ENCODE assay signal across 26 mouse cellular contexts in the genomic region with DNA sequence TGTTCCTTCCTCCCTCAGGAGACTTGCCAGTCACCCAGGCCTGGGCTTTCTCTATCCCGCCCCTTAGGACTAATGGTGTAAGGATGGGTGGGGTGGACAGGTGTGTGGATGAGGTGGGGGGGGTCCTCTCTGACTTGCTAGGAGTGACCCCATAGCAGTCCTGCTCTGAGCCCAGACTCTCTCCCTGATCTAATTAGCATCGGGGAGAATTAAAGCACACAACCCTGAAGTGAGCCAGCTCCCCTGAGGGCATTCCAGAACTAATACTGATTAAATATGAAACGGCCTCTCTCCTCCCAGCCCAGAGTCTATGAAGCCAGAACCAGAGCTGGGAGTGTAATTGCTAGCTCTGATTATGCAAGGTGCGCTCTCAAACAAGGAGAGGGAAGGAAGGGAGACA.
DNase-seq lines count a peak whose midpoint lies in the region; ATAC-seq lines count a peak whose summit lies in the region.
"Had no signal": no experiment of that assay in that cellular context is flagged by ENCODE, and none has a peak within 500 bp of the region (broad histone marks: within the 10 kb centered on the region; RNA-seq: fewer than 3 reads in every experiment).

No protein-coding gene starts in this region.

- H3K36me3 ChIP-seq in forebrain, embryonic 10.5 days (replicated peaks): no peaks in the 10 kb centered on the region
- H3K36me3 ChIP-seq in forebrain, embryonic 15.5 days: no peaks in the 10 kb centered on the region
- H3K36me3 ChIP-seq in midbrain, embryonic 11.5 days (ENCODE audit: control insufficient read depth, insufficient read depth, low read length): no peaks in the 10 kb centered on the region
- no peaks in the 10 kb centered on the region for H3K36me3 ChIP-seq in midbrain, embryonic 10.5 days
- H3K36me3 ChIP-seq in midbrain, embryonic 14.5 days (ENCODE audit: control insufficient read depth, insufficient read depth, low read length): no peaks in the 10 kb centered on the region
- H3K36me3 ChIP-seq: forebrain, embryonic 12.5 days; intestine, embryonic 15.5 days; neural tube, embryonic 12.5 days had no signal

- peaks cover 59% of the 10 kb centered on the region for H3K4me1 ChIP-seq in forebrain, embryonic 10.5 days
- peaks cover 25% of the 10 kb centered on the region for H3K4me1 ChIP-seq in forebrain, embryonic 15.5 days
- H3K4me1 ChIP-seq in midbrain, embryonic 11.5 days (ENCODE audit: control insufficient read depth, insufficient read depth, low read length): peaks cover 3% of the 10 kb centered on the region
- peaks cover 38% of the 10 kb centered on the region for H3K4me1 ChIP-seq in midbrain, embryonic 10.5 days
- peaks cover 35% of the 10 kb centered on the region for H3K4me1 ChIP-seq in midbrain, embryonic 14.5 days (ENCODE audit: control insufficient read depth, insufficient read depth, low read length)

- DNase-seq in forebrain, embryonic 10.5 days (ENCODE audit: extremely low spot score, low spot score): no peak
- no peak for DNase-seq in midbrain, embryonic 11.5 days (ENCODE audit: low spot score, missing footprints)
- no peak for DNase-seq in midbrain, embryonic 10.5 days (ENCODE audit: low spot score)
- DNase-seq in midbrain, embryonic 14.5 days: peak; percentile 75
- DNase-seq in layer of hippocampus, adult 8-10 months (ENCODE audit: low spot score in 2 of 2): no peak
- no peak for DNase-seq in spleen, postnatal 10 days (ENCODE audit: low spot score in 2 of 2)
- DNase-seq: adrenal gland, adult 8-10 months; cerebellum, postnatal 14 days; embryo, embryonic 11 days; gastrocnemius, postnatal 14 days; heart, adult 2 months; heart, postnatal 36 days; kidney, adult 9 months; kidney, postnatal 25 days; layer of hippocampus, adult 9-11 months; left cerebral cortex, postnatal 4 days; liver; liver, postnatal 0 days; right cerebral cortex, postnatal 25 days had no signal

- no peak overlapping the region for H3K4me3 ChIP-seq in forebrain, embryonic 10.5 days
- no peak overlapping the region for H3K4me3 ChIP-seq in forebrain, embryonic 15.5 days
- no peak overlapping the region for H3K4me3 ChIP-seq in midbrain, embryonic 11.5 days (ENCODE audit: low read depth, low read length)
- no peak overlapping the region for H3K4me3 ChIP-seq in midbrain, embryonic 10.5 days
- no peak overlapping the region for H3K4me3 ChIP-seq in midbrain, embryonic 14.5 days (replicated peaks; ENCODE audit: low read depth, low read length)
- H3K4me3 ChIP-seq: forebrain, embryonic 12.5 days; heart, adult 2 months; intestine, embryonic 15.5 days; left cerebral cortex, adult 2 months; neural tube, embryonic 12.5 days had no signal

- H3K9ac ChIP-seq in forebrain, embryonic 15.5 days (replicated peaks): no peak overlapping the region
- H3K9ac ChIP-seq in midbrain, embryonic 11.5 days (ENCODE audit: low read length): no peak overlapping the region
- no peak overlapping the region for H3K9ac ChIP-seq in midbrain, embryonic 14.5 days (replicated peaks; ENCODE audit: low read length)
- H3K9ac ChIP-seq: forebrain, embryonic 12.5 days; intestine, embryonic 15.5 days; liver, postnatal 0 days; neural tube, embryonic 12.5 days had no signal

- ATAC-seq in forebrain, embryonic 15.5 days (replicated peaks): no peak
- ATAC-seq in midbrain, embryonic 11.5 days (ENCODE audit: low FRiP score): 0 out of 2 replicates have a peak, but pooled peaks have one; percentile 24
- ATAC-seq in midbrain, embryonic 14.5 days (ENCODE audit: low FRiP score, low TSS enrichment): peak; percentile 27; the same call in 1 of the 2 replicates
- ATAC-seq: CD4-positive, CD25-positive, alpha-beta regulatory T cell, adult 4 months; intestine, embryonic 15.5 days; liver, postnatal 0 days; Patski had no signal

- 48% methylated on average over 4 of the region's 4 CpGs for WGBS in forebrain, embryonic 10.5 days
- 31% methylated on average over 4 of the region's 4 CpGs for WGBS in forebrain, embryonic 15.5 days
- WGBS in midbrain, embryonic 11.5 days: 56% methylated on average over 4 of the region's 4 CpGs
- WGBS in midbrain, embryonic 10.5 days: 57% methylated on average over 4 of the region's 4 CpGs
- 27% methylated on average over 4 of the region's 4 CpGs for WGBS in midbrain, embryonic 14.5 days

- H3K27ac ChIP-seq in forebrain, embryonic 10.5 days: 0 out of 2 replicates have a peak overlapping the region, but pooled peaks have one; percentile 30
- no peak overlapping the region for H3K27ac ChIP-seq in forebrain, embryonic 15.5 days (replicated peaks)
- no peak overlapping the region for H3K27ac ChIP-seq in midbrain, embryonic 11.5 days (ENCODE audit: low read depth, low read length)
- no peak overlapping the region for H3K27ac ChIP-seq in midbrain, embryonic 10.5 days (replicated peaks)
- peak overlapping the region; percentile 74 for H3K27ac ChIP-seq in midbrain, embryonic 14.5 days (replicated peaks; ENCODE audit: low read depth, low read length)
- H3K27ac ChIP-seq: forebrain, embryonic 12.5 days; heart, adult 2 months; intestine, embryonic 15.5 days; left cerebral cortex, adult 2 months; neural tube, embryonic 12.5 days had no signal

- no peaks in the 10 kb centered on the region for H3K9me3 ChIP-seq in forebrain, embryonic 10.5 days
- no peaks in the 10 kb centered on the region for H3K9me3 ChIP-seq in forebrain, embryonic 15.5 days
- no peaks in the 10 kb centered on the region for H3K9me3 ChIP-seq in midbrain, embryonic 11.5 days (ENCODE audit: control insufficient read depth, low read length)
- no peaks in the 10 kb centered on the region for H3K9me3 ChIP-seq in midbrain, embryonic 10.5 days (replicated peaks)
- H3K9me3 ChIP-seq in midbrain, embryonic 14.5 days (ENCODE audit: control insufficient read depth, low read length): no peaks in the 10 kb centered on the region
- H3K9me3 ChIP-seq: forebrain, embryonic 12.5 days; intestine, embryonic 15.5 days; neural tube, embryonic 12.5 days had no signal

- H3K4me2 ChIP-seq in forebrain, embryonic 15.5 days (replicated peaks): no peak overlapping the region
- H3K4me2 ChIP-seq in midbrain, embryonic 11.5 days: no peak overlapping the region
- H3K4me2 ChIP-seq in midbrain, embryonic 14.5 days (ENCODE audit: low read length): no peak overlapping the region
- H3K4me2 ChIP-seq: forebrain, embryonic 12.5 days; intestine, embryonic 15.5 days; neural tube, embryonic 12.5 days had no signal

- peaks cover 13% of the 10 kb centered on the region for H3K27me3 ChIP-seq in forebrain, embryonic 10.5 days (ENCODE audit: poor library complexity, severe bottlenecking)
- no peaks in the 10 kb centered on the region for H3K27me3 ChIP-seq in forebrain, embryonic 15.5 days
- H3K27me3 ChIP-seq in midbrain, embryonic 11.5 days (ENCODE audit: control insufficient read depth, insufficient read depth, low read length): no peaks in the 10 kb centered on the region
- 0 out of 2 replicates have a peak, but pooled peaks cover 5% of the 10 kb centered on the region for H3K27me3 ChIP-seq in midbrain, embryonic 10.5 days (ENCODE audit: low read depth, poor library complexity, severe bottlenecking)
- no peaks in the 10 kb centered on the region for H3K27me3 ChIP-seq in midbrain, embryonic 14.5 days (ENCODE audit: control insufficient read depth, insufficient read depth, low read length)
- H3K27me3 ChIP-seq: intestine, embryonic 15.5 days; neural tube, embryonic 12.5 days had no signal

Comparison
In these comparisons a context has a peak if more than half of its experiments do, and no peak if none do; other contexts are left out.
1. H3K27ac ChIP-seq: peak in forebrain, embryonic 10.5 days (single experiment) and midbrain, embryonic 14.5 days (single experiment); none in forebrain, embryonic 15.5 days (single experiment), midbrain, embryonic 11.5 days (single experiment) and midbrain, embryonic 10.5 days (single experiment).